Mouse (Mus musculus) monocyte, adult 5-6 weeks (primary cell): ENCODE results near the gene Rnase12. TPM values are rescaled to one million over a fixed set of nuclear protein-coding genes. Genes with fewer than 3 reads are reported as not detected.

Source experiments
- ATAC-seq: fragments of 153-309, 156-312 bp; replicated peaks from 2 replicates; pipeline ENCODE4 v1.8.0; 2017; ENCODE audit warnings: mild to moderate bottlenecking; ENCODE audit not compliant: low TSS enrichment, insufficient number of reproducible peaks, severe bottlenecking, poor library complexity, low FRiP score
- total RNA-seq: library from RNA; stranded (forward); fragments of 200-1000, 200-491, 200-594 nt; gene quantifications from 3 replicates; pipeline ENCODE4 v1.2.3, GENCODE M21; 2017

The Rnase12 gene
- total RNA-seq, 1 experiment from 2014 or later = not detected

DNA sequence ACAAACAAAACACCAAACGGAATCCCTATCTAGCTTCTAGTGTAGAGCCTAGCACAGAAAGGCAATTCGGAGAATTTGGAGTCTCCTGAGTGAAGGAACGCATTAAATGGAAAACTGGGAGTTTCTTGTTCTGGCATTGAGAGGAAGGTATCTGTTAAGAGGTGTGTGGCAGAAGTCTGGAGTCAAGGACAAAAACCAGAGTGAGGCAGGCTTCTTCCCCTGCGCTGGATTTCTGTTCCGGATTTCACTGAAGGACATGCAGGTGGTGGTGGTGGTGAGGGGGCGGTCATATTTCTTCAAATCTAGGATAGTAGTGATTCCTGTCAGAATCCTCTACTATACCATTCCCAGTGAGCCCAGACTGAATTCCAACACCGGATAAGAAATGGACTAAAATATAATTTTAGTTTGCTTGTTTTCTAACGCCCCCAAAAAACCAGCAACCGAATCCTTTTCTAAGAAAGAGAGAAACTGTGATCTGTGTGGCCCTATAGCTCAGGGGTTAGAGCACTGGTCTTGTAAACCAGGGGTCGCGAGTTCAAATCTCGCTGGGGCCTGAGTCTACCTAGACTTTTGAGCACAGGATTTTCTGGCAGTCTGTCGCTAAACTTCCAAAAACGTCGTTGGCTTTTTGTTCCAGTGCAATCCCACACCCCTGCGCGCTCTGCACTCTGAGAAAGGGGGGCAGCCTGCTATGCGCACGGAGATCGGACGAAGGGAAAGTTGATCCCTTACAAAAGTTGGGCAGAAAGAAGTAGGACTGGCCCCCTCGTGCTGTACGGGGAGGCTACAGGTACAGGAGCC is 30.9 kb upstream of the Rnase12 start:
- 0 out of 2 replicates have a peak, but pooled peaks have one; percentile 1 for ATAC-seq

DNA sequence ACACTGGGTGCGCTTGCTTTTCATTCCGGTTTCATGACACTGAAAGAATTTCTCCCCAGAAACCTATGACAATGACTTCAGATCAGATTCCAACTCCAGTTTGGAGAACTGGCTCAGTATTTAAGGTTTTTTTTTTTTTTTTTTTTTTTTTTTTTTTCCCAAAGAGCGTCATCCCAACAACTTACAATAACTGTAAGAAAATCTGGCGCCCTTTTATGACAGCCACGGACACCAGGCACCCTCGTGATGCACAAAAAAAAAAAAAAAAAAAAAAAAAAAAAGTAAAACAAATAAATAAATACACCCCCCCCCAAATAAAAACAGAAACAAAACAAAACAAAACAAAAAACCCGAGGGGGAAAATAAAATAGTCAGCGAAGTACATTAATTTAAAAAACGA is 30.3 kb upstream of the Rnase12 start:
- ATAC-seq = no peak

DNA sequence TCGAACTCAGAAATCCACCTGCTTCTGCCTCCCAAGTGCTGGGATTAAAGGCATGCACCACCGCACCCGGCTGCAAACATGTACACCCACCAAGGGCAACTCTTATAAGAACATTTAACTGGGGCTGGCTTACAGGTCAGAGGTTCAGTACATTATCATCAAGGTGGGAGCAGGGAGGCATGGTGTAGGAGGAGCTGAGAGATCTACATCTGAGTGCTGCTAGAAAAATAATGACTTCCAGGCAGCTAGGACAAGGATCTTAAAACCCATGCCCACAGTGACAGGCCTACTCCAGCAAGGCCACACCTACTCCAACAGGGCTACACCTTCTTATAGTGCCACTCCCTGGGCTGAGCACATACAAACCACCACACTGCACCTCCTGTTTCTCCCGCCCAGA is 28.4 kb upstream of the Rnase12 start:
- ATAC-seq = no peak

DNA sequence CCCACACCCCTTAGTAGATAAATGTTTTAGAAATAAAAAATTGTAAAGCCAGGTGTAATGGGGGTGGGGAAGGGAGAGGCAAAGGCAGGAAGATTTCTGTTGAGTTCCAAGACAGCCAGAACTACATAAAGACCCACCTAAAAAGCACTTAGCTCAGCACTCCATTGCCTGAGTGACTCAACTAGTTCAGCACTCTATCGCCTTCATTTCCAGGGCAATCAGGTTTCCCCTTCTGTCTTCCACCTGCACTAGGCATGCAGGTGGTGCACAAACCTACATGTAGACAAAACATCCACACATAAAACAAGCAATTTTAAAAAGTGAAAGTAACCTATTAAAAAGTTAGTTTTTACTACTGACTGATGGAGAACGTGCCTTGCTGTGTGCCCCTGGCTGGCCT is 27.6 kb upstream of the Rnase12 start:
- ATAC-seq = no peak

DNA sequence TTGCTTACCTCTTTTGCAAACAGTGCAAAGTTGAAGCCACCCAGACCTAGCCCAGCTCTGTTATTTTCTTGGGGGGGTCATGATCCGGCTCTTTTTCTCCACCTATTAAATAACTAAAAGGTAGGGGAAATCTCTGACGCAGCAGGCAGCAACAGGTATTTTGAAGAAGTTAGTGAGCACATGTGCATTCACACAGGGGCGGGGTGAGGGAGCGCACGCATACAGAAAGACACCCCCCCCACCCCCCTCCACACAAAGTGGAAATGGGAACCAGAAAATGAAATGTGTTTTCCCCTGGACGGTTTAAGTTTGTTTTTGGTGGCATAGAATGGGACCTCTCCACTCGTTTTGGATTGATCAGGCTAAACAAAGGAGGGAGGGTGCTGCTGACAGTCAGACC is 26.3 kb upstream of the Rnase12 start:
- ATAC-seq = no peak

DNA sequence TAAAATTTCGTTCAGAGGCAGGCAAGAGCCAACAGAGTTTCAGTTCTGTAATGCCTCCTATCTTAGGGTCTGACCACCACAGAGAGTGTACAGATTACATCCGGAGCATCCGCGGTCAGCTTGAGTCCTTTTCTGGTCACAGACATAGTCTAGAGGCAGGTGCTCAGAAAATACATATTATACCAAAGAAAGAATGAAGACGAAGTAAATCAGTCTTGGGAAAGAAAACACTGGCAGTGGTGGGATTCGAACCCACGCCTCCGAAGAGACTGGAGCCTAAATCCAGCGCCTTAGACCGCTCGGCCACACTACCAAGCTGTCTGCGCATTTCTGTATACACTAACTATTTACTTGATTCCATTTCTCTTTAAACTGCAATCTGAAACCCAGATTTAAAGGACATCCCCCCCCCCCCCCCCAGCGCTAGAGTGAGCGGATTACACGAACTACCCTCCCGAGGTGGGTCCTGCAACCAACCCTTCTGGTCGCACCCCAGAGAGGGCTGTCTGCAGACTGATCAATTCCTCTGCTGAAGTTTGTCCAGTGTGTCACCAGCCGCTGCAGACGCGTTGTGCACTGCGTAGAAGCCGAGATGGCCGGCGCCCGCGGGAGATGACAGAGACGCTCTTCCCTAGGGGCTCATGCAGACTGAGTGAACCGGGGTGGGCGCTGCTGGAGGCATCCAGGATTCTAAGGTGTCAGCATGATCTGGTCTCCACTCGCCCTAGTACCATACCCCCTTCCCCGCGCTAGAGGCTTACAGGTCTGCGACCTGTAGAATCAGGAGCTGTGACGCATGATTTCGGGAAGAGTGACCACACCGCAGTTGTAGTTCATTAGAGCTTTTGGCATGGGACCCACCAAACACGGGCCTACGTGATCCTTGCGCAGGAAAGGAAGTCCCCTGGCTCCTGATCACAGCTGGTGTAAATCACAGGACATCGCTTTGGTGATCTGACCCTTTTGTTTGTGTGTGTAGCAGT is 25.4 kb upstream of the Rnase12 start:
- ATAC-seq = peak; percentile 36

DNA sequence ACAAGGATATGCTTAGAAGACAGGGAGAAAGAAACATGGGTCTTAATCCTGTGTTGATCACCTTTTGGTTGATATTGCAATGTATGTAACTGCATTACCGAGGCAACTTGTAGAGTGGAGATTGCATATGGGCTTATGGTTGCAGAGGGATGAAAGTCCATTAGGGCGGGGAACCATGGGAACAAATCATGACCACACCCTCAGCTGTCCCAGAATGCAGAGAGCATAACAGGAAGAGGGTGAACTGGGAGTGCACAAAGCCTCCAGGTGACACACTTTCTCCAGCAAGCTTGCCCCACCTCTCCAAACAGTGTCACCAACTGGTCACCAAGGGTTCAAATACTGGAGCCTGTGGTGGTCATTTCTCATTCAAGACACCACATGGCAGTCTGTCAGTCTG is 23.6 kb upstream of the Rnase12 start:
- ATAC-seq = no peak

DNA sequence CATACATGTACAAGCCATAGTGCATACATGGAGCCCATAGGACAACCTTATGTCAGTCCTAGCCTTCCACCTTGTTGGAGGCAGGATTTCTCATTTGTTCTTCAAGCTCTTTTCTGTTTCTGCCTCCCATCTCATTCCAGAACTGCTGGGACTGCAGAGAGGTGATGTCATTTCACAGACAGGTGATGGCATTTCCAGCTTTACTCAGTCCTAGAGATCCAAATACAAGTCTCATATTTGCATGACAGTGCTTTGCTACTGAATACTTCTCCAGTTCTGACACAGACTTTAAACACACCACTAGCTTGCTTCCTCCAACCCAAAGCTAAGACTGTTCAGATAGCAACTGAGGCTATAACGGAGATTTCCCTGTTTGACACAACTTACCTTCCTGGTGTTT is 21.7 kb upstream of the Rnase12 start:
- no peak for ATAC-seq

DNA sequence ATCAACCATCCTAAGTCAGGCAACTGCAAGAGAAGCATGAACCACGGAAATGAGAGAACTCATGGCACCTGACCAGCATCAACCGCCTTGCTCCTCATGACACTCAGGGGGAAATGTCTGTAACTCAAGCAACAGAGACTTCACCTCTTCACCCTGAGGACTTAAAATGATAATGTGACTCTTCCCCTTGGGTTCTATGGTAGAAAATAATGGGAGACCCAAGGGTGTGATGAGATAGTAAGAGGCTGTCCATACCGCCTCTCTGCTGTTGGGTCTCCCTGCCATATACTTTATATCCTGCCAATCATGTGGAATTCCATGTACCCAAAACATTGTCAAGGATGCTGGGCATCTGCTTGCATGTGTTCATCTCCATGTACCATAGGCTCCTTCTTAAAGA is 16.9 kb upstream of the Rnase12 start, which contains the start of gene Olfr750:
Olfr750 (minus strand) TSS at position 101 of the 400 bp plus-strand sequence.
- ATAC-seq = no peak

DNA sequence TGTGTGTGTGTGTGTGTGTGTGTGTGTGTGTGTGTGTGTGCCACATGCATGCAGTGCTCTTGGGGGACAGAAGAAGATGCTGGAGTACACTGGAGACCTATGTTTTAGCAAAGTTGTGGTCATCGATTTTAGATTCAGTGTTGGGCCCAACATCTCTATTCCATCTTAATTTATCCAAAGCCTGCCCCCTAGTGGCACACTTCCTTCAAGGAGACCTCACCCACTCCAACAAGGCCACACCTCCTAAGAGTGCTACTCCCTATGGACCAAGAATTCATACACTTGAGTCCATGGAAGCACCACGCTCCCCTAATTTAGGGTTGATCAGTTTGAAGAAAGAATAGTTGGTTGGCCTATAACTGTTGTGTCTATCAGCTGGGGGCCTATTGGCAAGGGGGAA is 12.2 kb upstream of the Rnase12 start:
- no peak for ATAC-seq

DNA sequence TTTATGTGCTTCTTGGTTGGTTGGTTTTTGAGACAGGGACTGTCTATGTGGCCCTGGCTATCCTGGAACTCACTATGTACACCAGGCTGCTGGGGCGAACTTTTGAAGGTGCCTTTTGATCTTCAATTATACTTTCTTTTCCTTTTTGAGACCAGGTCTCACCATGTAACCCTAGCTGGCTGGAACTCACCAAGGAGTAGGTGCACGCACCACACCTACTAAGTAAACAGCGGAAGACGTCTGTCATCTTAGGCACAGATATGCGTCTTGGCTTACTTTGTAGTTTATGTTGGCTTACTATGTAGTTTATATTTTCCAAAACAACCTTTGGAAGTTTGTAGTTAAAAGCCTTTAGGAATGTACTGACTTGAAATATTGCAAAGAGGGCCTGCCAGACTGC is 11.5 kb upstream of the Rnase12 start:
- no peak for ATAC-seq

DNA sequence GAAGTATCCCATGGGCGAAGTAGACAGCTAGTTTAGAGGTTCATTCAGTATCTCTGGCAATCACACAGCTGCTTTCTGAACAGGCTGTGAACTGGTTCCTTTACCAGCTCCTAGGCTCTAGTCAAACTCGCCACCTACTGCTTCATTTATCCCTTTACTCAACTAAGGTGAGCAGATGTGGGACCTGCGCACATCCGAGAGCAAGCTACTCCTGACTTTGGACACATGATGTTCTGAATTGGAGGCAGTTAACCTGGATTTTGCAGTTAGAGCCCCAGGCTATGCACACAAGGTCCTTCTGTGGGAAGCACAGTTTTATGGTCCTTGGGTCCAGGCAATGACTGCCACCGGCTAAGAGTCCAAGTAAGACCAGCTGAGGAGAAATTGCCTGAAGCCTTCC is 3.3 kb upstream of the Rnase12 start:
- no peak for ATAC-seq

DNA sequence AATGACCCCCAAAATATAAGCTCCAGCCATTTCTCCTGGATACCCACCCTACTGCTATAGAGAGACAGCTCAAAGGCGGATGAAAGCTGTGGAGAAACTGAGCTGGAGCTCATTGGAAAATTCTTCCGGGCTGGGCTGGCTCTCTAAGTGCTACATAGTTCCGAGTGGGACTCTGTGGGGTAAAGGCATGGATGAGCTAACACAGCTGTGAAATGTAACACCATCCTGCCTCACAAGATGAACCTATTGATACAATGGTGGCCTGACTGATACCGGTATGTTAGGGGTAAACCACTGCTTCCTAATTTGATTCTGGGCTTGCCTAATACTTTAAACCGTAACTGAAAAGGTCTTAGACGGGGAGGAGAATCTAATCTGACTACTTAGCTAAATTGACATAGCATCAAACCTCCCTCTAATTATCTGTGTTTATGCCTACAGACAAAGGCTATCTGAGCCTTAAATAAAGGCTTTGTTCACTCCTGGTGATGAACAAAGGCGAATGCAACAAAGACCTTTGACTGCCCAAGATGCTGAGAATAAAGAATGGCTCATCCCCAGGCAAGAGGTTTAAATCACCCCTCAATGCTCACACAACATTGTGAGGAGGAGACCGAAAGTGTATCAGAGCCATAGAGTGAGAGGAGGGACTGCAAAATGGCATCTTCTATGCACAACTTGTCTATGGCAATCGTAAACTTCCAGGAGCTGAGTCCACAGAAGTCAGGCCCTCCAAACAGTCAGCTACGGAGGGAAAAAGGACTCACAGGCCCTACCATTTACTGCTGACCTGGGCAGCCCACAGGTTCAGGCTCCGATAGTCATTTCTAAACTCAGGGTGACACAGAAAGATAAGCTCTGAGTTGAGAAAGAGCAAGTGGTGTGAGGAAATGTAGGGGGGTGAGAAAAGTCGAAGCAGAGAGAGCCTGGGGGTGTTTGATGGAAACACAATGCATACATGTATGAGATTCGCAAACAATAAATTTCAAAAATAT is 2.9 kb downstream of the Rnase12 start:
- no peak for ATAC-seq

DNA sequence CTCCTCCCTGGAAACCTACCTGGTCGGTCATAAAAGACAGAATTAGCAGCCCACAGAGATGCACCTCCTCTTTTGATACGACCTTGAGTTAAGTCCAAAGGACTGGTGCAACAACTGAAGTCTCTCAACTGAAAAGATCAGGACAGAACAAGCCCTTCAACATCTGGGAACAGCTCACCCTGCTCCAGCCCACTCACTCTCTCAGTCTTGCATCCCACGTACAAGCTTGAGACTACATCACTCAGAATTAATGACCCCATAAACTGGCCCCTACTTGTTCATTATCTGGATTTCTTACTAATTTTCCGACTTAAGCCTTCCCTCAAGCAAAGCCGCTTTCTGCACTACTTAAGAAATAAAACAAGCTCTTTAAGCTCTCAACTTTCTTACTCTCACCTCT is 4.3 kb downstream of the Rnase12 start:
- no peak for ATAC-seq

DNA sequence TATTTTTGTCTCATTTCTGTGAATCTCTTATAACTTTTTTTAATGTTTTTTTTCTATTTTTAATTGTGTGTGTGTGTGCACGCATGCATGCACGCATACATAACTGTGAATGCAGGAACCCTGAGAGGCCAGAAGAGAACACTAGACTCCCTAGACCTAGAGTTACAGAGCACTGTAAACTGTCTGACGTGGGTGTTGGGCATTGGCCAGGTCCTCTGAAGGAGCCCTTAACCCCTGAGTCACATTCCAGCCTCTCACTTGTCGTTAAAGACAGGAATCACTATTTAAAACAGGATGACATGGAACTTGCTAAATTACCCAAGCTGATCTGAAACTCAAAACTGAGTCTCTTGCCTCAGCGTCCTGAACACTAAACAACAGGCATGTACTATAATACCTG is 5.5 kb downstream of the Rnase12 start:
- ATAC-seq = no peak

DNA sequence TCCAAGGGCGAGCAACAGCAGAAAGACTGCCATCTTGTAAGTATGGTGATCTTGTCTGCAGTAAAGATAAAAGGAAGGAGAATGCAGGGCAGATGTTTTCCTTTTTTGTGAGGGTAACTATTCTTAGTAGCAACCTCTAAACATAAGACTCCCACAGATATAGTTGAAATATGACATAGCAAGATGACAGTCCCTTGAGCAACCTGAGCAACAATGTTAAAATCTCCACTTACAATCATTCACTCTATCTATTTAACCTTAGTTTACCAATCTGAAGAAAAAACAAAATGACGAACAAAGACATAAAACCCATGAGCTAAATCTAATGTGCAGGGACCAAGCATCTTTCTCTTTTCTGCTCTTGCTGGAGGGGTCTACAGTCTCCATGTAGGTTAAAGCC is 7.4 kb downstream of the Rnase12 start, which contains the start of gene Rnase11:
Rnase11 (minus strand) TSS at position 101 of the 400 bp plus-strand sequence.
- no peak for ATAC-seq

DNA sequence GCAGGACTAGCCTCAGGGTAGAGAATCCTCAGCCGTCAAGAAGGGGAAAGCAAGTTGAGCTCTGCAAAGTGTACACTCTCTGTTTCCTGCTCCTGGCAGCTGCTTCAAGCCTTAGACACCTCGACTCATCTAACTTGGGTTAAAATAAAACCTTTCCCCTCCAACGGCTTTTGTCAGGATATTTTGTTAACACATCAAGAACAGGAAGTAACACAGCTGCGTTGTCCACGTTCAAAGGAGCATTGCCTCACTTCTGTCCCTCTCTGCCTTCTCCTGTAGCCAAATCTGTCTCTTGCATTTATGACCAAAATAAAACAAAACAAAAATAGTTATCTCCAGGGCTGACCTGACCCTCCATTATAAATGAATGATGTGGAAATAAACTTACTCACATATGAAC is 9.6 kb downstream of the Rnase12 start:
- no peak for ATAC-seq

DNA sequence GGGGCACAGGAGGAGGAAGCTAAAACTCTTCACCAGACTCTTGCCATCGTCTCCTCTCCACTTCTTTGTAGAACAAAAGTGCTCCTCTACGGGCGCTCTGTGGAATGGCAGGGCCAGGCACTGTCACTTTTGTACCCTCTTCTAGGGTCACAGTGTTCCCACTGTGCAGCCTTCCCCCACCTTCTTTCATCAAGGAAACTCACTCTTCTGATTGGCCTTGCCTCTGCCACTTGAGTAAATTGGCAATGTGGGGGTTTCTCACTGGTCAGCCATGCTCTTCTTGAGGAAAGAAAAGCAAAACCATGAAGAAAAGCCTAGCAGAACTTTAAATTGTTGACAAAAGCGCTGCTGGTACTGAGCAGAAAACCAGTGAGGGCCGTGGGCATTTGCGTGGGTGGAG is 15.7 kb downstream of the Rnase12 start, which contains the start of gene Rnase9:
Rnase9 (minus strand) TSS at position 101 of the 400 bp plus-strand sequence.
- no peak for ATAC-seq
